Mouse (Mus musculus) liver, postnatal 0 days (tissue): ENCODE results near the gene Akap3.

Experiments
- CTCF ChIP-seq: sonication (generic); IDR thresholded peaks from 2 replicates; pipeline ENCODE4 v1.5.1; 2016; ENCODE audit warnings: antibody characterized with exemption, low read depth
- EP300 ChIP-seq: IDR thresholded peaks from 2 replicates; pipeline ENCODE4 v1.6.1; 2016; ENCODE audit warnings: antibody characterized with exemption, low read depth, mild to moderate bottlenecking

DNA sequence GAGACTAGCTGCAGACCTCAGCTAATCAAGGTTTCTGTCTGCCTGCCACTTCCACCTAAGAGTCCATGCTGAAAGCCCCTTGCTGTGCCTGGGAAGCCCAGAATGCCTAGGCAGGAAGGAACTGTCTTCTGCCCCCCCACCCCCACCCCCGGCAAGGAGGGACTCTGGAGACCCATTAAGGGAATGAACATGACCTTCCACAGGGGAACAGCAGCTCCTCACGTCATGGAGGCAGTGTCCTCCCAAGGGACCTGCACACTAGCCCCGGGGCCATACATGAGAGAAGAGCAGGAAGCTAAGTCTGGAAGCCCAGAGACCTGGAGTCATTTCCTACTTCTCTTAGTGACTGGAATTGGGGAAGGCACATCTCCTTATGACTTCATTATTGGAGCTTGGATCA is 55.0 kb downstream of the Akap3 start:
- TF ChIP-seq CTCF (no peak), EP300 (no peak)
